32 mouse cellular contexts compared by ENCODE assay signal in genomic region chr11:103260034-103260433, GRCm38 (mm10). TPM values are rescaled to one million over a fixed set of nuclear protein-coding genes. Genes with fewer than 3 reads are reported as not detected.
DNase-seq lines count a peak whose midpoint lies in the region; ATAC-seq and TF ChIP-seq lines count a peak whose summit lies in the region.
"Had no signal": no experiment of that assay in that cellular context is flagged by ENCODE, and none has a peak within 500 bp of the region (broad histone marks: within the 10 kb centered on the region; RNA-seq: fewer than 3 reads in every experiment).

No protein-coding gene starts in this region.

- no peak overlapping the region for H3K4me2 ChIP-seq in kidney, postnatal 0 days (ENCODE audit: low read length)
- H3K4me2 ChIP-seq in midbrain, postnatal 0 days (ENCODE audit: low read depth, low read length, poor library complexity, severe bottlenecking): no peak overlapping the region
- H3K4me2 ChIP-seq: forebrain, embryonic 13.5 days; hindbrain, embryonic 12.5 days; hindbrain, embryonic 15.5 days had no signal

- peaks cover 22% of the 10 kb centered on the region for H3K4me1 ChIP-seq in kidney, adult 2 months (ENCODE audit: control insufficient read depth, insufficient read depth, low read length)
- H3K4me1 ChIP-seq in kidney, postnatal 0 days (replicated peaks; ENCODE audit: insufficient read depth, low read length): peaks cover 33% of the 10 kb centered on the region
- H3K4me1 ChIP-seq in midbrain, postnatal 0 days (ENCODE audit: insufficient read depth, low read length): peaks cover 8% of the 10 kb centered on the region; the same call in 1 of the 2 replicates

- 0 out of 2 replicates have a peak, but pooled peaks have one; percentile 8 for ATAC-seq in kidney, postnatal 0 days (replicated peaks; ENCODE audit: low FRiP score, low read depth)
- ATAC-seq in midbrain, postnatal 0 days (ENCODE audit: low FRiP score): no peak
- ATAC-seq: activated CD4-positive, CD25-positive, alpha-beta regulatory T cell, adult 4 months; forebrain, embryonic 13.5 days; forebrain, embryonic 16.5 days had no signal

- H3K9me3 ChIP-seq in kidney, postnatal 0 days (replicated peaks; ENCODE audit: low read length): no peaks in the 10 kb centered on the region
- no peaks in the 10 kb centered on the region for H3K9me3 ChIP-seq in midbrain, postnatal 0 days (ENCODE audit: low read length)
- H3K9me3 ChIP-seq: forebrain, embryonic 10.5 days; forebrain, embryonic 13.5 days; heart, embryonic 10.5 days; hindbrain, embryonic 12.5 days; hindbrain, embryonic 15.5 days had no signal

- H3K4me3 ChIP-seq in gastrocnemius, adult 2 months: no peak overlapping the region
- no peak overlapping the region for H3K4me3 ChIP-seq in kidney, adult 2 months (ENCODE audit: insufficient read depth, low read depth, low read length)
- no peak overlapping the region for H3K4me3 ChIP-seq in kidney, postnatal 0 days (replicated peaks; ENCODE audit: low read depth, low read length)
- H3K4me3 ChIP-seq in midbrain, postnatal 0 days (ENCODE audit: low read depth, low read length): no peak overlapping the region
- H3K4me3 ChIP-seq: forebrain, embryonic 10.5 days; forebrain, embryonic 13.5 days; heart, adult 2 months; heart, embryonic 10.5 days; hindbrain, embryonic 12.5 days; hindbrain, embryonic 15.5 days had no signal

- intact Hi-C loops in gastrocnemius, adult 2 months (cut with DNase I): no loop called here
- intact Hi-C loops in gastrocnemius, postnatal 36 days (cut with DNase I): no loop called here

- DNase-seq in gastrocnemius, adult 2 months: no peak
- no peak for DNase-seq in gastrocnemius, postnatal 36 days
- DNase-seq in kidney, adult 2 months: no peak
- DNase-seq in kidney, postnatal 4 days: no peak
- no peak for DNase-seq in kidney, postnatal 0 days (ENCODE audit: low spot score)
- no peak for DNase-seq in kidney, postnatal 10 days
- DNase-seq in naive thymus-derived CD4-positive, alpha-beta T cell, adult 2 months (ENCODE audit: low read depth): peak; percentile 18
- DNase-seq in midbrain, postnatal 0 days (ENCODE audit: low spot score): no peak
- DNase-seq: adrenal gland, adult 8-10 months; adrenal gland, postnatal 25 days; cerebellum, adult 11-12 months; cerebellum, adult 8-10 months; cerebellum, postnatal 10 days; cerebellum, postnatal 36 days; embryo, embryonic 11 days; gastrocnemius, postnatal 14 days; heart, adult 2 months had no signal

- H3K27ac ChIP-seq in gastrocnemius, adult 2 months: peak overlapping the region; percentile 5; the same call in 1 of the 2 replicates
- H3K27ac ChIP-seq in kidney, adult 2 months (ENCODE audit: insufficient read depth, low read depth, low read length): 0 out of 2 replicates have a peak overlapping the region, but pooled peaks have one; percentile 6
- 0 out of 2 replicates have a peak overlapping the region, but pooled peaks have one; percentile 19 for H3K27ac ChIP-seq in kidney, postnatal 0 days
- no peak overlapping the region for H3K27ac ChIP-seq in midbrain, postnatal 0 days (ENCODE audit: low read depth, low read length)
- H3K27ac ChIP-seq: forebrain, embryonic 10.5 days; forebrain, embryonic 13.5 days; heart, adult 2 months; heart, embryonic 10.5 days; hindbrain, embryonic 12.5 days; hindbrain, embryonic 15.5 days had no signal

- no peaks in the 10 kb centered on the region for H3K27me3 ChIP-seq in kidney, adult 2 months (replicated peaks; ENCODE audit: control insufficient read depth, insufficient read depth, low read length)
- H3K27me3 ChIP-seq in kidney, postnatal 0 days (ENCODE audit: insufficient read depth, low read length): no peaks in the 10 kb centered on the region
- H3K27me3 ChIP-seq in midbrain, postnatal 0 days (ENCODE audit: insufficient read depth, low read length): no peaks in the 10 kb centered on the region
- H3K27me3 ChIP-seq: forebrain, embryonic 13.5 days; hindbrain, embryonic 12.5 days; hindbrain, embryonic 15.5 days had no signal

- TF ChIP-seq CTCF in gastrocnemius, adult 2 months (IDR thresholded peaks at IDR 0.05): no peak
- no peak for TF ChIP-seq CTCF in kidney, adult 2 months (conservative IDR thresholded peaks at IDR 0.05; ENCODE audit: insufficient read depth, insufficient read length, low read depth, low read length)
- no peak for TF ChIP-seq CTCF in kidney, postnatal 0 days (IDR thresholded peaks at IDR 0.05; ENCODE audit: low read depth)
- no peak for TF ChIP-seq CTCF in midbrain, postnatal 0 days (IDR thresholded peaks at IDR 0.05)

- 84% methylated on average over 5 of the region's 5 CpGs for WGBS in kidney, adult 2 months
- WGBS in kidney, postnatal 0 days: 86% methylated on average over 5 of the region's 5 CpGs
- 95% methylated on average over 5 of the region's 5 CpGs for WGBS in midbrain, postnatal 0 days

- no peaks in the 10 kb centered on the region for H3K36me3 ChIP-seq in kidney, adult 2 months (ENCODE audit: control insufficient read depth, insufficient read depth, low read length)
- no peaks in the 10 kb centered on the region for H3K36me3 ChIP-seq in kidney, postnatal 0 days (ENCODE audit: insufficient read depth, low read length)
- no peaks in the 10 kb centered on the region for H3K36me3 ChIP-seq in midbrain, postnatal 0 days (ENCODE audit: insufficient read depth, low read length)
- H3K36me3 ChIP-seq: forebrain, embryonic 10.5 days; heart, embryonic 10.5 days; hindbrain, embryonic 12.5 days; hindbrain, embryonic 15.5 days had no signal

- TF ChIP-seq POLR2A in kidney, adult 2 months (IDR thresholded peaks at IDR 0.05; ENCODE audit: low read depth, low read length): no peak

- H3K9ac ChIP-seq in kidney, postnatal 0 days (ENCODE audit: low read depth, low read length): no peak overlapping the region
- no peak overlapping the region for H3K9ac ChIP-seq in midbrain, postnatal 0 days (replicated peaks; ENCODE audit: low read length, poor library complexity, severe bottlenecking)
- H3K9ac ChIP-seq: forebrain, embryonic 13.5 days; hindbrain, embryonic 12.5 days; hindbrain, embryonic 15.5 days had no signal

RNA-seq across cellular contexts. Expression of gene Map3k14, which starts 7.2 kb away (rescaled TPM):
- 1 to 10 TPM; 4.1 to 4.2 TPM for total RNA-seq in gastrocnemius, adult 2 months (2021)
- 1 to 10 TPM; 1.9 to 2.6 TPM for total RNA-seq in gastrocnemius, postnatal 36 days (2021)
- 8.0 and 8.6 TPM in 2 replicates for polyA plus RNA-seq in kidney, adult 2 months (2012; rRNA removed)
- polyA plus RNA-seq in kidney, postnatal 0 days (2015; fragmentation: Nextera tagmentation; extraction: Ambion mirVana): 3.2 and 3.8 TPM in 2 replicates
- 4.8 and 6.1 TPM in 2 replicates for total RNA-seq in midbrain, postnatal 0 days (2014; rRNA removed)
- 1.5 and 1.7 TPM in 2 replicates for polyA plus RNA-seq in midbrain, postnatal 0 days (2015; fragmentation: Nextera tagmentation; extraction: Ambion mirVana)

RNA-seq across cellular contexts. Expression of gene Spata32, which starts 41.8 kb away (rescaled TPM):
- total RNA-seq in gastrocnemius, adult 2 months (2021): not detected
- not detected for total RNA-seq in gastrocnemius, postnatal 36 days (2021)
- not detected in 2 replicates for polyA plus RNA-seq in kidney, adult 2 months (2012; rRNA removed)
- not detected in 2 replicates for polyA plus RNA-seq in kidney, postnatal 0 days (2015; fragmentation: Nextera tagmentation; extraction: Ambion mirVana)
- total RNA-seq in midbrain, postnatal 0 days (2014; rRNA removed): 1.4 and 1.9 TPM in 2 replicates
- 1.2 and 1.5 TPM in 2 replicates for polyA plus RNA-seq in midbrain, postnatal 0 days (2015; fragmentation: Nextera tagmentation; extraction: Ambion mirVana)
- total RNA-seq: adrenal gland, adult 8-10 months; adrenal gland, postnatal 25 days; ES-E14; gastrocnemius, adult 18-20 months; gastrocnemius, postnatal 14 days; heart, adult 2 months; heart, postnatal 25 days; hematopoietic stem cell, adult 5-6 weeks had no signal
- polyA plus RNA-seq: activated CD4-positive, CD25-positive, alpha-beta regulatory T cell, adult 4 months; embryonic facial prominence, embryonic 11.5 days; embryonic facial prominence, embryonic 14.5 days; forebrain, embryonic 10.5 days; forebrain, embryonic 13.5 days; forebrain, embryonic 16.5 days; heart, adult 2 months; heart, embryonic 10.5 days; heart, embryonic 14.5 days; heart, postnatal 0 days; hindbrain, embryonic 12.5 days had no signal

RNA-seq across cellular contexts. Expression of gene 1700023F06Rik, which starts 51.7 kb away (rescaled TPM):
- total RNA-seq in gastrocnemius, adult 2 months (2021): not detected
- total RNA-seq in gastrocnemius, postnatal 36 days (2021): not detected
- 0.09 and 0.22 TPM in 2 replicates for polyA plus RNA-seq in kidney, adult 2 months (2012; rRNA removed)
- polyA plus RNA-seq in kidney, postnatal 0 days (2015; fragmentation: Nextera tagmentation; extraction: Ambion mirVana): 0.37 and 0.47 TPM in 2 replicates
- 0.61 TPM in 1 of 2 replicates, not detected in the other for total RNA-seq in midbrain, postnatal 0 days (2014; rRNA removed)
- 4.3 and 4.9 TPM in 2 replicates for polyA plus RNA-seq in midbrain, postnatal 0 days (2015; fragmentation: Nextera tagmentation; extraction: Ambion mirVana)
- total RNA-seq: adrenal gland, postnatal 25 days; ES-E14; gastrocnemius, adult 18-20 months; gastrocnemius, postnatal 14 days; heart, adult 2 months; heart, postnatal 25 days; hematopoietic stem cell, adult 5-6 weeks had no signal
- polyA plus RNA-seq: activated CD4-positive, CD25-positive, alpha-beta regulatory T cell, adult 4 months; heart, postnatal 0 days had no signal
